Mouse (Mus musculus): ENCODE measurements around the gene Spata31.

Spata31 gene

DNA sequence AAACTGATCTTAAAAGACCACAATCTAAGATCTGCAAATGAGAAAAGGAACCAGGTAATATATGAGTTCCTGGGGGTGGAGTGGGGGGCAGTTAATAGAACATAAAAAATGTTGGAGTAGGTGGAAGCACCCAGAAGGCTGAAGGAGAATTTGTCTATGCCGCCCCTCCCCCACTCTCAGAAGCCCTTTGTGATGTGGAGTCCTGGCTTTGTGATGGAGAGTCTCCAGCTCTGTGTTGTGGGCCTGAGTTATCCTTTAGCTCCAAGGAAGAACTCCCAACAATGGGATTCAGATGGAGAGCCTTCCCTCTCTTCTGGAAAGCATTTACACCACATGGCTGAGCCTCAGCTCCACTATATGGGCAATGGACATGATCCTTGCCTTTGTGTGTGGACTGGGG, at the start of gene Spata31:
Gene Spata31, plus strand, starts transcription at position 216 of the 400 bp plus-strand sequence.
- DNase-seq (ENCODE audit: low read depth, low spot score), result no peak

GRCm38 (mm10) chr13:64903132-64903531, 14.1 kb upstream of the Spata31 start:
- DNase-seq (ENCODE audit: low read depth, low spot score), result no peak

DNA sequence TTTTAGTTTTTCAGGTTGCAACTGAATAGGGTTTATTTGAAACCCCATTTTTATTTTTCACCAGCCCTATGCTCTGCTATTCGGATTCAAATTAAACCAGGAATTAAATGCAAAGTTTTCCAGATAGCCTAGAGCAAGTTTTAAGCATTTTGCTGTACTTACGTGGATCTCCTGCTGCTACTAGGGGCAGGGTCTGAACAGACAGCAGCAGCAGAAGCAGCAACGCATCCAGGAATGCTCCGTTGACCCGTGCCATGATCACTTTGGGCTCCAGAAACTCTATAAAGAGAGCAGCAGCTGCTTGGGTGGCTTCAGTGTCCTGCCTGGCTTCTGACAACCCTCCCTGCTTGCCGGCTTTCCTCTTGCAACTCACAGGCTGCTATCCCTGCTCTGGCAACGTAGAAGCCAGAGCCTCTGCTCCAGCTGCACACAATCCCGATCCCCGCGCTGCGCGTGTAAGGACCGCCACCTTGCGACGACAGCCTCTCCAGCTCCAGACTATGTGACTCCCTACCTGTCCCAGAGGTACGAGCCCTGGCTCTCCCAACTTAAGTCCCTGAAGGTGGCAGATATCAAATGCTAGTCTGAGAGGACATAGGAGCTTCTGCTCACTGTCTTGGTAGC, 13.5 kb upstream of the Spata31 start, which contains the start of gene Cntnap3:
Gene Cntnap3, minus strand, starts transcription at position 371 of the 624 bp plus-strand sequence.
- peak; percentile 77 for DNase-seq (ENCODE audit: low read depth, low spot score)

Measured in brain, adult 2 months (tissue).